Mouse (Mus musculus): ENCODE data around the gene Chrne. TPM values are rescaled to one million over a fixed set of nuclear protein-coding genes. Genes with fewer than 3 reads are reported as not detected.
A peak's percentile ranks its signal among the peaks of the same experiment; 100 is the strongest.

The Chrne gene
- total and polyA plus RNA-seq, 2 experiments from 2014 or later: 0.78 TPM; not detected in 1

- Histone ChIP-seq H3K9ac (replicated peaks; ENCODE audit: low read length, poor library complexity, severe bottlenecking) (peak overlapping the region; percentile 98), H3K4me2 (ENCODE audit: low read depth, low read length, poor library complexity, severe bottlenecking) (peak overlapping the region; percentile 72), H3K4me3 (ENCODE audit: low read depth, low read length) (peak overlapping the region; percentile 99), H3K27ac (ENCODE audit: low read depth, low read length) (peak overlapping the region; percentile 97), H3K36me3 (ENCODE audit: insufficient read depth, low read length) (peaks cover 26% of the 10 kb centered on the region), H3K4me1 (ENCODE audit: insufficient read depth, low read length) (peaks cover 8% of the 10 kb centered on the region), H3K27me3 (ENCODE audit: insufficient read depth, low read length) (no peaks in the 10 kb centered on the region), H3K9me3 (ENCODE audit: low read length) (no peaks in the 10 kb centered on the region)
- peak; percentile 70 for ATAC-seq (ENCODE audit: low FRiP score)
- 1% methylated on average over 57 of the region's 63 CpGs for WGBS
- TF ChIP-seq CTCF (IDR thresholded peaks at IDR 0.05): no peak
- DNase-seq (ENCODE audit: low spot score): peak; percentile 62
Observed at GRCm38 (mm10) chr11:70653345-70654197, 34.6 kb upstream of the Chrne start.

GRCm38 (mm10) chr11:70652884-70653344, 33.9 kb upstream of the Chrne start:
- WGBS: 66% methylated on average over 6 of the region's 6 CpGs
- peaks cover 9% of the 10 kb centered on the region for H3K4me1 ChIP-seq (ENCODE audit: insufficient read depth, low read length)
- ATAC-seq (ENCODE audit: low FRiP score) (no peak), DNase-seq (ENCODE audit: low spot score) (no peak)
- H3K4me3 ChIP-seq (ENCODE audit: low read depth, low read length): peak overlapping the region; percentile 99
- peak overlapping the region; percentile 98 for H3K9ac ChIP-seq (replicated peaks; ENCODE audit: low read length, poor library complexity, severe bottlenecking)
- H3K27ac ChIP-seq (ENCODE audit: low read depth, low read length): peak overlapping the region; percentile 97; the same call in 1 of the 2 replicates
- TF ChIP-seq CTCF (IDR thresholded peaks at IDR 0.05): no peak
- no peaks in the 10 kb centered on the region for H3K9me3 ChIP-seq (ENCODE audit: low read length)
- H3K36me3 ChIP-seq (ENCODE audit: insufficient read depth, low read length): peaks cover 27% of the 10 kb centered on the region
- H3K27me3 ChIP-seq (ENCODE audit: insufficient read depth, low read length): no peaks in the 10 kb centered on the region
- peak overlapping the region; percentile 72 for H3K4me2 ChIP-seq (ENCODE audit: low read depth, low read length, poor library complexity, severe bottlenecking)

- TF ChIP-seq CTCF (IDR thresholded peaks at IDR 0.05): no peak
- ATAC-seq (ENCODE audit: low FRiP score): no peak
- H3K36me3 ChIP-seq (ENCODE audit: insufficient read depth, low read length): peaks cover 27% of the 10 kb centered on the region
- DNase-seq (ENCODE audit: low spot score): no peak
- no peak overlapping the region for H3K4me3 ChIP-seq (ENCODE audit: low read depth, low read length)
- H3K4me2 ChIP-seq (ENCODE audit: low read depth, low read length, poor library complexity, severe bottlenecking): peak overlapping the region; percentile 72
- 76% methylated on average over 12 of the region's 12 CpGs for WGBS
- no peaks in the 10 kb centered on the region for H3K9me3 ChIP-seq (ENCODE audit: low read length)
- H3K9ac ChIP-seq (replicated peaks; ENCODE audit: low read length, poor library complexity, severe bottlenecking): peak overlapping the region; percentile 98; the same call in 1 of the 2 replicates
- H3K27me3 ChIP-seq (ENCODE audit: insufficient read depth, low read length): no peaks in the 10 kb centered on the region
- peaks cover 10% of the 10 kb centered on the region for H3K4me1 ChIP-seq (ENCODE audit: insufficient read depth, low read length)
- H3K27ac ChIP-seq (ENCODE audit: low read depth, low read length): no peak overlapping the region
Observed at GRCm38 (mm10) chr11:70652029-70652883, 33.2 kb upstream of the Chrne start.

- peaks cover 27% of the 10 kb centered on the region for H3K36me3 ChIP-seq (ENCODE audit: insufficient read depth, low read length)
- no peak overlapping the region for H3K4me2 ChIP-seq (ENCODE audit: low read depth, low read length, poor library complexity, severe bottlenecking)
- WGBS: 80% methylated on average over 2 of the region's 2 CpGs
- no peak overlapping the region for H3K9ac ChIP-seq (replicated peaks; ENCODE audit: low read length, poor library complexity, severe bottlenecking)
- ATAC-seq (ENCODE audit: low FRiP score): no peak
- no peaks in the 10 kb centered on the region for H3K9me3 ChIP-seq (ENCODE audit: low read length)
- peaks cover 10% of the 10 kb centered on the region for H3K4me1 ChIP-seq (ENCODE audit: insufficient read depth, low read length)
- no peaks in the 10 kb centered on the region for H3K27me3 ChIP-seq (ENCODE audit: insufficient read depth, low read length)
- no peak overlapping the region for H3K4me3 ChIP-seq (ENCODE audit: low read depth, low read length)
- TF ChIP-seq CTCF (IDR thresholded peaks at IDR 0.05): no peak
- DNase-seq (ENCODE audit: low spot score): no peak
- no peak overlapping the region for H3K27ac ChIP-seq (ENCODE audit: low read depth, low read length)
Observed at GRCm38 (mm10) chr11:70651391-70651790, 32.4 kb upstream of the Chrne start.

- no peaks in the 10 kb centered on the region for H3K9me3 ChIP-seq (ENCODE audit: low read length)
- no peak overlapping the region for H3K4me2 ChIP-seq (ENCODE audit: low read depth, low read length, poor library complexity, severe bottlenecking)
- no peak for ATAC-seq (ENCODE audit: low FRiP score)
- no peak for DNase-seq (ENCODE audit: low spot score)
- WGBS: 80% methylated on average over 12 of the region's 12 CpGs
- H3K4me1 ChIP-seq (ENCODE audit: insufficient read depth, low read length): peaks cover 13% of the 10 kb centered on the region
- no peak overlapping the region for H3K27ac ChIP-seq (ENCODE audit: low read depth, low read length)
- no peak overlapping the region for H3K4me3 ChIP-seq (ENCODE audit: low read depth, low read length)
- H3K36me3 ChIP-seq (ENCODE audit: insufficient read depth, low read length): peaks cover 27% of the 10 kb centered on the region
- TF ChIP-seq CTCF (IDR thresholded peaks at IDR 0.05): no peak
- H3K27me3 ChIP-seq (ENCODE audit: insufficient read depth, low read length): no peaks in the 10 kb centered on the region
- H3K9ac ChIP-seq (replicated peaks; ENCODE audit: low read length, poor library complexity, severe bottlenecking): no peak overlapping the region
Observed at GRCm38 (mm10) chr11:70650322-70651175, 31.5 kb upstream of the Chrne start.

Data from midbrain, postnatal 0 days (tissue).